Mouse (Mus musculus) T-helper 1 cell (primary cell): Measurements from ENCODE around the gene Agmat.

Experiments used
- in situ Hi-C: fragments of 300-600 bp; cut with MboI, MseI; formaldehyde crosslinking; loops from one replicate; pipeline ENCODE4 v1.15.1; 2025; ENCODE audit warnings: high pct_unique_total_duplicates

Gene Agmat

GRCm38 (mm10) chr4:141746578-141747346 is at the start of gene Agmat:
Gene Agmat (plus strand): TSS chr4:141746672.
- in situ Hi-C loops, result no loop called here

- in situ Hi-C loops, result no loop called here
Measured at GRCm38 (mm10) chr4:141704625-141705024, 41.8 kb upstream of the Agmat start.

GRCm38 (mm10) chr4:141705331-141705730 is 41.1 kb upstream of the Agmat start:
- in situ Hi-C loops, result no loop called here

GRCm38 (mm10) chr4:141708005-141708404 is 38.5 kb upstream of the Agmat start:
- in situ Hi-C loops, result no loop called here

GRCm38 (mm10) chr4:141708971-141709370 is 37.5 kb upstream of the Agmat start:
- in situ Hi-C loops, result no loop called here

- in situ Hi-C loops, result no loop called here
Measured at GRCm38 (mm10) chr4:141711250-141711649, 35.2 kb upstream of the Agmat start.

- in situ Hi-C loops, result no loop called here
Measured at GRCm38 (mm10) chr4:141713598-141714142, 32.8 kb upstream of the Agmat start.

- in situ Hi-C loops, result no loop called here
Measured at GRCm38 (mm10) chr4:141715027-141715426, 31.4 kb upstream of the Agmat start.

- in situ Hi-C loops, result no loop called here
Measured at GRCm38 (mm10) chr4:141717633-141718032, 28.8 kb upstream of the Agmat start.

- in situ Hi-C loops, result no loop called here
Measured at GRCm38 (mm10) chr4:141719304-141719703, 27.2 kb upstream of the Agmat start.

GRCm38 (mm10) chr4:141720761-141721523 is 25.5 kb upstream of the Agmat start:
- in situ Hi-C loops, result no loop called here

- in situ Hi-C loops, result no loop called here
Measured at GRCm38 (mm10) chr4:141721961-141722360, 24.5 kb upstream of the Agmat start.

GRCm38 (mm10) chr4:141722731-141723672 is 23.5 kb upstream of the Agmat start, which contains the start of gene Ddi2:
Gene Ddi2 (minus strand): TSS chr4:141723419.
- in situ Hi-C loops, result no loop called here

GRCm38 (mm10) chr4:141723673-141724068 is 22.8 kb upstream of the Agmat start:
- in situ Hi-C loops, result no loop called here

GRCm38 (mm10) chr4:141724594-141724993 is 21.9 kb upstream of the Agmat start:
- in situ Hi-C loops, result no loop called here

GRCm38 (mm10) chr4:141725277-141725676 is 21.2 kb upstream of the Agmat start:
- in situ Hi-C loops, result no loop called here

- in situ Hi-C loops, result no loop called here
Measured at GRCm38 (mm10) chr4:141725738-141726137, 20.7 kb upstream of the Agmat start.

GRCm38 (mm10) chr4:141729266-141729665 is 17.2 kb upstream of the Agmat start:
- in situ Hi-C loops, result no loop called here

GRCm38 (mm10) chr4:141730401-141730800 is 16.1 kb upstream of the Agmat start:
- in situ Hi-C loops, result no loop called here

- in situ Hi-C loops, result no loop called here
Measured at GRCm38 (mm10) chr4:141731766-141732165, 14.7 kb upstream of the Agmat start.
